Comparison of ENCODE assay signal across 8 mouse cellular contexts in genomic region chr13:100107652-100108472, GRCm38 (mm10). TPM values are rescaled to one million over a fixed set of nuclear protein-coding genes. Genes with fewer than 3 reads are reported as not detected.
DNase-seq lines count a peak whose midpoint lies in the region; TF ChIP-seq lines count a peak whose summit lies in the region.

Gene Serf1, plus strand, starts transcription at chr13:100108012.

- peak within 1 kb of the TSS; percentile 85 for H3K4me2 ChIP-seq in myocyte (ENCODE audit: low read depth)

- no peaks in the 10 kb centered on the region for H3K27me3 ChIP-seq in embryonic facial prominence, embryonic 10.5 days (replicated peaks; ENCODE audit: low read depth, poor library complexity, severe bottlenecking)
- no peaks in the 10 kb centered on the region for H3K27me3 ChIP-seq in heart, adult 2 months (ENCODE audit: control insufficient read depth, insufficient read depth, low read length)
- H3K27me3 ChIP-seq in myocyte (ENCODE audit: control insufficient read depth, insufficient read depth, insufficient read length), result no peaks in the 10 kb centered on the region
- no peaks in the 10 kb centered on the region for H3K27me3 ChIP-seq in splenic B cell, adult 2 months (ENCODE audit: control insufficient read depth, insufficient read depth, low read length, poor library complexity, severe bottlenecking)

- no peaks in the 10 kb centered on the region for H3K9me3 ChIP-seq in embryonic facial prominence, embryonic 10.5 days

- TF ChIP-seq EP300 in heart, adult 2 months (IDR thresholded peaks at IDR 0.05; ENCODE audit: insufficient read depth, low read depth, low read length), result no peak

- H3K4me1 ChIP-seq in embryonic facial prominence, embryonic 10.5 days, result peaks cover 25% of the 10 kb centered on the region
- peaks cover 2% of the 10 kb centered on the region for H3K4me1 ChIP-seq in heart, adult 2 months (ENCODE audit: control insufficient read depth, insufficient read depth, low read length)

- H3K27ac ChIP-seq in embryonic facial prominence, embryonic 10.5 days (replicated peaks), result peak within 1 kb of the TSS; percentile 88
- H3K27ac ChIP-seq in heart, adult 2 months, result peak within 1 kb of the TSS; percentile 22

- TF ChIP-seq CTCF in heart, adult 2 months (IDR thresholded peaks at IDR 0.05), result no peak

- intact Hi-C loops in heart, adult 2 months (cut with DNase I), result loop anchor here (10.0 kb wide), 1 partner anchor 763 kb away; the partner anchor contains the start of genes Mrps27 and Ptcd2

- H3K79me2 ChIP-seq in heart, adult 2 months (replicated peaks; ENCODE audit: control insufficient read depth, insufficient read depth, low read length), result no peaks in the 10 kb centered on the region
- peaks cover 8% of the 10 kb centered on the region for H3K79me2 ChIP-seq in myocyte (ENCODE audit: control insufficient read depth, insufficient read depth)

- peaks cover 14% of the 10 kb centered on the region for H3K36me3 ChIP-seq in embryonic facial prominence, embryonic 10.5 days (replicated peaks)
- peaks cover 2% of the 10 kb centered on the region for H3K36me3 ChIP-seq in heart, adult 2 months (ENCODE audit: control insufficient read depth, insufficient read depth, low read length)
- no peaks in the 10 kb centered on the region for H3K36me3 ChIP-seq in myocyte (ENCODE audit: control insufficient read depth, insufficient read depth)
- H3K36me3 ChIP-seq in splenic B cell, adult 2 months (ENCODE audit: control insufficient read depth, insufficient read depth, low read length, poor library complexity, severe bottlenecking), result no peaks in the 10 kb centered on the region

- H3K4me3 ChIP-seq in embryonic facial prominence, embryonic 10.5 days, result peak within 1 kb of the TSS; percentile 79
- H3K4me3 ChIP-seq in heart, adult 2 months, result peak within 1 kb of the TSS; percentile 59
- H3K4me3 ChIP-seq in myocyte, result peak within 1 kb of the TSS; percentile 42

- no peak for TF ChIP-seq POLR2A in heart, adult 2 months (IDR thresholded peaks at IDR 0.05; ENCODE audit: insufficient read depth, low read depth, low read length)
- TF ChIP-seq POLR2A in myocyte (IDR thresholded peaks at IDR 0.05; ENCODE audit: insufficient read length, low read depth), result peak; percentile 85

- WGBS in embryonic facial prominence, embryonic 10.5 days, result 1% methylated on average over 76 of the region's 76 CpGs
- WGBS in heart, adult 2 months, result under 1% methylated on average over 72 of the region's 76 CpGs

- peak within 1 kb of the TSS; percentile 25 for H3ac ChIP-seq in myocyte (ENCODE audit: control insufficient read depth, insufficient read length)

- H3K9ac ChIP-seq in heart, adult 2 months (ENCODE audit: low read depth, low read length), result peak within 1 kb of the TSS; percentile 56

- DNase-seq in layer of hippocampus, adult 11-12 months (ENCODE audit: low spot score), result peak; percentile 73
- DNase-seq in layer of hippocampus, adult 9-10 months (ENCODE audit: low spot score), result no peak
- peak; percentile 90 for DNase-seq in embryonic facial prominence, embryonic 10.5 days (ENCODE audit: low spot score)
- DNase-seq in heart, adult 2 months, result peak; percentile 89
- DNase-seq in kidney, adult 8-10 months, result peak; percentile 64 to 79
- DNase-seq in liver, result peak; percentile 80
- DNase-seq in splenic B cell, adult 2 months (ENCODE audit: low read depth, low spot score), result peak; percentile 80

TF ChIP-seq in myocyte, 11 proteins besides CTCF, POLR2A, EP300 and RAD21:
- TF ChIP-seq MYOD1 (IDR thresholded peaks at IDR 0.05; ENCODE audit: control insufficient read depth in 1 of 3, insufficient read length in 2 of 3, low read depth in 2 of 3), result peak in 1 of 3 experiments; percentile 69
- peak; percentile 84 for TF ChIP-seq POLR2AphosphoS2 (IDR thresholded peaks at IDR 0.05; ENCODE audit: insufficient read length, low read depth)
- no peak for TF ChIP-seq E2F4 (IDR thresholded peaks at IDR 0.05; ENCODE audit: insufficient read depth)
- peak in 2 of 3 experiments; percentile 36 to 52 for TF ChIP-seq MYOG (IDR thresholded peaks at IDR 0.05; ENCODE audit: control insufficient read depth in 1 of 3, insufficient read depth in 1 of 3, insufficient read length in 2 of 3, low read depth in 2 of 3)
TF ChIP-seq in myocyte: peak in this region for 3.

RNA-seq across cellular contexts. Expression of gene Serf1, which starts in this region (rescaled TPM):
- polyA plus RNA-seq in embryonic facial prominence, embryonic 10.5 days (2016; fragmentation: Nextera tagmentation; extraction: Ambion mirVana), result 161 and 192 TPM in 2 replicates
- total RNA-seq in heart, adult 2 months (2021), result 1 to 10 TPM; 3.3 to 8.1 TPM
- 1.3 and 2.9 TPM in 2 replicates for polyA plus RNA-seq in heart, adult 2 months (2012; rRNA removed)
- 34.0 TPM for polyA plus RNA-seq in myocyte (2012; fragmentation: generic; extraction: Trizol)
